Mouse (Mus musculus) adrenal gland, adult (tissue): ENCODE data around the gene Srgap2.

Experiments
- DNase-seq, 2 experiments: peaks; one replicate each; pipeline ENCODE4 v3.0.0; 2022 to 2023; ENCODE audit warnings: low spot score in 1 of 2; ENCODE audit not compliant: inconsistent age in 2 of 2

Srgap2 gene

GRCm38 (mm10) chr1:131419307-131419706 lies 107.8 kb downstream of the Srgap2 start:
- no peak for DNase-seq

- no peak for DNase-seq
Measured at GRCm38 (mm10) chr1:131417821-131418660, 109.1 kb downstream of the Srgap2 start.

GRCm38 (mm10) chr1:131417059-131417750 lies 109.9 kb downstream of the Srgap2 start:
- no peak for DNase-seq

GRCm38 (mm10) chr1:131403567-131403966 lies 123.6 kb downstream of the Srgap2 start:
- DNase-seq = no peak

GRCm38 (mm10) chr1:131400844-131401243 lies 126.3 kb downstream of the Srgap2 start:
- peak; percentile 6 to 65 for DNase-seq

GRCm38 (mm10) chr1:131398181-131398580 lies 129.0 kb downstream of the Srgap2 start:
- DNase-seq = no peak

GRCm38 (mm10) chr1:131384406-131384805 lies 142.7 kb downstream of the Srgap2 start:
- DNase-seq = peak in 1 of 2 experiments; percentile 48

GRCm38 (mm10) chr1:131382184-131382583 lies 145.0 kb downstream of the Srgap2 start:
- no peak for DNase-seq

- no peak for DNase-seq
Measured at GRCm38 (mm10) chr1:131380254-131380653, 146.9 kb downstream of the Srgap2 start.

GRCm38 (mm10) chr1:131378914-131379474 lies 148.2 kb downstream of the Srgap2 start:
- DNase-seq = no peak

GRCm38 (mm10) chr1:131378081-131378913 lies 148.9 kb downstream of the Srgap2 start:
- DNase-seq = no peak

GRCm38 (mm10) chr1:131365832-131366231 lies 161.3 kb downstream of the Srgap2 start:
- no peak for DNase-seq

- DNase-seq = no peak
Measured at GRCm38 (mm10) chr1:131364432-131364831, 162.7 kb downstream of the Srgap2 start.

GRCm38 (mm10) chr1:131363887-131364286 lies 163.3 kb downstream of the Srgap2 start:
- no peak for DNase-seq

GRCm38 (mm10) chr1:131362089-131362488 lies 165.1 kb downstream of the Srgap2 start:
- DNase-seq = no peak

- DNase-seq = no peak
Measured at GRCm38 (mm10) chr1:131360800-131361199, 166.4 kb downstream of the Srgap2 start.

- no peak for DNase-seq
Measured at GRCm38 (mm10) chr1:131359609-131360008, 167.5 kb downstream of the Srgap2 start.

GRCm38 (mm10) chr1:131357213-131357612 lies 169.9 kb downstream of the Srgap2 start:
- DNase-seq = no peak

GRCm38 (mm10) chr1:131351436-131351835 lies 175.7 kb downstream of the Srgap2 start:
- DNase-seq = no peak

- no peak for DNase-seq
Measured at GRCm38 (mm10) chr1:131349993-131350510, 177.1 kb downstream of the Srgap2 start.

GRCm38 (mm10) chr1:131347708-131348107 lies 179.4 kb downstream of the Srgap2 start:
- DNase-seq = no peak
